Mouse (Mus musculus): ENCODE data around the gene Rab11fip3. TPM values are rescaled to one million over a fixed set of nuclear protein-coding genes. Genes with fewer than 3 reads are reported as not detected.
"Not testable (repeated sequence)": the region's sequence is repeated elsewhere in the genome, so short reads cannot be mapped to it uniquely, and the experiment has no call there.

Gene Rab11fip3
- polyA plus RNA-seq (2012; ENCODE audit: insufficient read depth, low replicate concordance): 2.7 and 4.0 TPM in 2 replicates

- TF ChIP-seq FLI1 (IDR thresholded peaks at IDR 0.05; ENCODE audit: low read length) (no peak), GATA1 (IDR thresholded peaks at IDR 0.05; ENCODE audit: borderline replicate concordance, low read length) (no peak)
- Histone ChIP-seq H3K27me3 (replicated peaks) (peaks cover 65% of the 10 kb centered on the region), H3K9me3 (peaks cover 18% of the 10 kb centered on the region), H3K4me1 (peaks cover 41% of the 10 kb centered on the region), H3K4me3 (replicated peaks) (peak within 1 kb of the TSS; percentile 90), H3K36me3 (replicated peaks; ENCODE audit: low read length) (peaks cover 4% of the 10 kb centered on the region)
Measured at GRCm38 (mm10) chr17:26068831-26069739, at the start of gene Rab11fip3. TSS of gene Rab11fip3 (minus strand) at chr17:26069555.

GRCm38 (mm10) chr17:26116503-26117258, 47.3 kb upstream of the Rab11fip3 start:
- Histone ChIP-seq H3K27me3 (replicated peaks) (peaks cover 77% of the 10 kb centered on the region), H3K36me3 (replicated peaks; ENCODE audit: low read length) (no peaks in the 10 kb centered on the region), H3K4me1 (peaks cover 43% of the 10 kb centered on the region), H3K4me3 (replicated peaks) (no peak overlapping the region), H3K9me3 (no peaks in the 10 kb centered on the region)
- TF ChIP-seq GATA1 (IDR thresholded peaks at IDR 0.05; ENCODE audit: borderline replicate concordance, low read length) (no peak), FLI1 (IDR thresholded peaks at IDR 0.05; ENCODE audit: low read length) (no peak)

- peaks cover 42% of the 10 kb centered on the region for H3K4me1 ChIP-seq
- peaks cover 83% of the 10 kb centered on the region for H3K27me3 ChIP-seq (replicated peaks)
- no peak overlapping the region for H3K4me3 ChIP-seq (replicated peaks)
- no peaks in the 10 kb centered on the region for H3K36me3 ChIP-seq (replicated peaks; ENCODE audit: low read length)
- H3K9me3 ChIP-seq: no peaks in the 10 kb centered on the region
- TF ChIP-seq FLI1 (IDR thresholded peaks at IDR 0.05; ENCODE audit: low read length) (no peak), GATA1 (IDR thresholded peaks at IDR 0.05; ENCODE audit: borderline replicate concordance, low read length) (no peak)
Measured at GRCm38 (mm10) chr17:26115956-26116487, 46.7 kb upstream of the Rab11fip3 start.

GRCm38 (mm10) chr17:26115205-26115898, 46.0 kb upstream of the Rab11fip3 start:
- Histone ChIP-seq H3K36me3 (replicated peaks; ENCODE audit: low read length) (no peaks in the 10 kb centered on the region), H3K9me3 (no peaks in the 10 kb centered on the region), H3K27me3 (replicated peaks) (peaks cover 90% of the 10 kb centered on the region), H3K4me1 (peaks cover 41% of the 10 kb centered on the region), H3K4me3 (replicated peaks) (no peak overlapping the region)
- TF ChIP-seq FLI1 (IDR thresholded peaks at IDR 0.05; ENCODE audit: low read length): no peak
- TF ChIP-seq GATA1 (IDR thresholded peaks at IDR 0.05; ENCODE audit: borderline replicate concordance, low read length): no peak

GRCm38 (mm10) chr17:26114461-26114860, 45.1 kb upstream of the Rab11fip3 start:
- H3K36me3 ChIP-seq (replicated peaks; ENCODE audit: low read length); H3K4me3 ChIP-seq (replicated peaks); H3K9me3 ChIP-seq: not testable (repeated sequence)
- H3K4me1 ChIP-seq: peaks cover 32% of the 10 kb centered on the region
- peaks cover 88% of the 10 kb centered on the region for H3K27me3 ChIP-seq (replicated peaks)

- peaks cover 87% of the 10 kb centered on the region for H3K27me3 ChIP-seq (replicated peaks)
Measured at GRCm38 (mm10) chr17:26114061-26114460, 44.7 kb upstream of the Rab11fip3 start.

GRCm38 (mm10) chr17:26113181-26113948, 44.0 kb upstream of the Rab11fip3 start, which contains the start of gene Tmem8:
TSS of gene Tmem8 (plus strand) at chr17:26113299.
- Histone ChIP-seq H3K4me3 (replicated peaks) (peak within 1 kb of the TSS; percentile 92), H3K9me3 (peaks cover 5% of the 10 kb centered on the region; the same call in 1 of the 2 replicates), H3K27me3 (replicated peaks) (peaks cover 82% of the 10 kb centered on the region), H3K4me1 (peaks cover 24% of the 10 kb centered on the region), H3K36me3 (replicated peaks; ENCODE audit: low read length) (no peaks in the 10 kb centered on the region)
- TF ChIP-seq GATA1 (IDR thresholded peaks at IDR 0.05; ENCODE audit: borderline replicate concordance, low read length): no peak
- TF ChIP-seq FLI1 (IDR thresholded peaks at IDR 0.05; ENCODE audit: low read length): no peak

More at GRCm38 (mm10) chr17:26114061-26114460, 44.7 kb upstream of the Rab11fip3 start:
- Histone ChIP-seq H3K4me3 (replicated peaks) (peak overlapping the region; percentile 92), H3K9me3 (0 out of 2 replicates have a peak, but pooled peaks cover under 1% of the 10 kb centered on the region), H3K36me3 (replicated peaks; ENCODE audit: low read length) (no peaks in the 10 kb centered on the region), H3K4me1 (peaks cover 30% of the 10 kb centered on the region)
- no peak for TF ChIP-seq FLI1 (IDR thresholded peaks at IDR 0.05; ENCODE audit: low read length)
- TF ChIP-seq GATA1 (IDR thresholded peaks at IDR 0.05; ENCODE audit: borderline replicate concordance, low read length): no peak

- peaks cover 20% of the 10 kb centered on the region for H3K4me1 ChIP-seq
- peaks cover 5% of the 10 kb centered on the region; the same call in 1 of the 2 replicates for H3K9me3 ChIP-seq
- peaks cover 76% of the 10 kb centered on the region for H3K27me3 ChIP-seq (replicated peaks)
- no peak for TF ChIP-seq GATA1 (IDR thresholded peaks at IDR 0.05; ENCODE audit: borderline replicate concordance, low read length)
- TF ChIP-seq FLI1 (IDR thresholded peaks at IDR 0.05; ENCODE audit: low read length): no peak
- no peaks in the 10 kb centered on the region for H3K36me3 ChIP-seq (replicated peaks; ENCODE audit: low read length)
- H3K4me3 ChIP-seq (replicated peaks): peak overlapping the region; percentile 92
Measured at GRCm38 (mm10) chr17:26112751-26113150, 43.4 kb upstream of the Rab11fip3 start.
